Mouse (Mus musculus) stomach, embryonic 16.5 days (tissue): ENCODE measurements around the gene Slc44a3. TPM values are rescaled to one million over a fixed set of nuclear protein-coding genes. Genes with fewer than 3 reads are reported as not detected.

Experiments used
- ATAC-seq: fragments of 200-750 bp; cut with Nextera tagmentation; 2 replicates; pipeline ENCODE4 v1.8.0; 2017; ENCODE audit warnings: moderate number of reproducible peaks, moderate TSS enrichment; ENCODE audit not compliant: insufficient read depth, low FRiP score
- H3K27ac ChIP-seq: fragments of 300-500 bp; sonication (generic); 2 replicates; pipeline ENCODE4 v1.5.1; 2014; ENCODE audit warnings: low read length
- H3K27me3 ChIP-seq: fragments of 300-500 bp; sonication (generic); 2 replicates; pipeline ENCODE4 v1.6.1; 2014; ENCODE audit warnings: low read length, control low read depth, mixed read lengths; ENCODE audit not compliant: control insufficient read depth, insufficient read depth
- H3K36me3 ChIP-seq: fragments of 300-500 bp; sonication (generic); 2 replicates; pipeline ENCODE4 v1.6.1; 2014; ENCODE audit warnings: low read length; ENCODE audit not compliant: control insufficient read depth, insufficient read depth
- H3K4me1 ChIP-seq: fragments of 300-500 bp; sonication (generic); 2 replicates; pipeline ENCODE4 v1.6.1; 2014; ENCODE audit warnings: low read length, control low read depth, mixed read lengths; ENCODE audit not compliant: control insufficient read depth, insufficient read depth
- H3K4me2 ChIP-seq: fragments of 300-500 bp; sonication (generic); 2 replicates; pipeline ENCODE4 v1.6.1; 2014; ENCODE audit warnings: low read depth, low read length, mixed read lengths
- H3K4me3 ChIP-seq: fragments of 300-500 bp; sonication (generic); replicated peaks from 2 replicates; pipeline ENCODE4 v1.5.1; 2014; ENCODE audit warnings: mild to moderate bottlenecking, low read length
- H3K9ac ChIP-seq: fragments of 300-500 bp; sonication (generic); 2 replicates; pipeline ENCODE4 v1.6.1; 2014; ENCODE audit warnings: low read length
- H3K9me3 ChIP-seq: fragments of 300-500 bp; sonication (generic); replicated peaks from 2 replicates; pipeline ENCODE4 v1.6.1; 2016; ENCODE audit warnings: low read length, control low read depth; ENCODE audit not compliant: control insufficient read depth
- WGBS: fragments of 180-500 bp; shearing (Covaris S2); extraction: QIAGEN DNeasy Blood & Tissue Kit; methylation state at CpG from one replicate; pipeline ENCODE4 v1.1.7; 2014; 5-methylcytosine and 5-hydroxymethylcytosine counted together
- polyA plus RNA-seq: library from polyadenylated mRNA; unstranded; fragments of >200 nt; fragmentation: Nextera tagmentation; extraction: Ambion mirVana; gene quantifications from 2 replicates; pipeline ENCODE4 v1.2.1, GENCODE M21; 2015

The Slc44a3 gene
- polyA plus RNA-seq, 1 experiment from 2014 or later = 41.5 TPM

- Histone ChIP-seq H3K9ac (no peak overlapping the region), H3K9me3 (no peaks in the 10 kb centered on the region), H3K36me3 (no peaks in the 10 kb centered on the region), H3K4me1 (peaks cover 7% of the 10 kb centered on the region), H3K27me3 (no peaks in the 10 kb centered on the region), H3K27ac (no peak overlapping the region), H3K4me2 (no peak overlapping the region), H3K4me3 (no peak overlapping the region)
- ATAC-seq = no peak
- 56% methylated on average over 26 of the region's 26 CpGs for WGBS
Observed at GRCm38 (mm10) chr3:121480030-121480960, 51.9 kb downstream of the Slc44a3 start.

- Histone ChIP-seq H3K27me3 (no peaks in the 10 kb centered on the region), H3K4me3 (no peak overlapping the region), H3K36me3 (no peaks in the 10 kb centered on the region), H3K9ac (no peak overlapping the region), H3K27ac (no peak overlapping the region), H3K4me2 (no peak overlapping the region), H3K9me3 (no peaks in the 10 kb centered on the region), H3K4me1 (peaks cover 3% of the 10 kb centered on the region; the same call in 1 of the 2 replicates)
- no peak for ATAC-seq
- WGBS = 69% methylated on average over 3 of the region's 3 CpGs
Observed at GRCm38 (mm10) chr3:121474738-121475137, 57.5 kb downstream of the Slc44a3 start.

GRCm38 (mm10) chr3:121471703-121472102, 60.5 kb downstream of the Slc44a3 start:
- Histone ChIP-seq H3K4me1 (peaks cover 13% of the 10 kb centered on the region), H3K9me3 (no peaks in the 10 kb centered on the region), H3K27ac (no peak overlapping the region), H3K4me3 (no peak overlapping the region), H3K9ac (no peak overlapping the region), H3K36me3 (no peaks in the 10 kb centered on the region), H3K27me3 (no peaks in the 10 kb centered on the region), H3K4me2 (no peak overlapping the region)
- no peak for ATAC-seq
- 68% methylated on average over 11 of the region's 11 CpGs for WGBS

- 0 out of 2 replicates have a peak overlapping the region, but pooled peaks have one; percentile 9 for H3K4me3 ChIP-seq
- no peaks in the 10 kb centered on the region for H3K9me3 ChIP-seq
- H3K36me3 ChIP-seq = no peaks in the 10 kb centered on the region
- peak; percentile 66; the same call in 1 of the 2 replicates for ATAC-seq
- H3K4me1 ChIP-seq = peaks cover 13% of the 10 kb centered on the region
- no peaks in the 10 kb centered on the region for H3K27me3 ChIP-seq
- H3K4me2 ChIP-seq = peak overlapping the region; percentile 35
- WGBS = 4% methylated on average over 13 of the region's 13 CpGs
- H3K9ac ChIP-seq = peak overlapping the region; percentile 54
- H3K27ac ChIP-seq = peak overlapping the region; percentile 93
Observed at GRCm38 (mm10) chr3:121469185-121469975, 62.8 kb downstream of the Slc44a3 start.

- H3K4me3 ChIP-seq = no peak overlapping the region
- peak overlapping the region; percentile 93; the same call in 1 of the 2 replicates for H3K27ac ChIP-seq
- H3K9me3 ChIP-seq = no peaks in the 10 kb centered on the region
- no peaks in the 10 kb centered on the region for H3K36me3 ChIP-seq
- WGBS = 21% methylated on average over 1 of the region's 2 CpGs
- no peaks in the 10 kb centered on the region for H3K27me3 ChIP-seq
- no peak overlapping the region for H3K9ac ChIP-seq
- no peak for ATAC-seq
- H3K4me2 ChIP-seq = no peak overlapping the region
- H3K4me1 ChIP-seq = peaks cover 13% of the 10 kb centered on the region
Observed at GRCm38 (mm10) chr3:121468136-121468535, 64.1 kb downstream of the Slc44a3 start.

GRCm38 (mm10) chr3:121467094-121467552, 65.1 kb downstream of the Slc44a3 start:
- Histone ChIP-seq H3K4me3 (no peak overlapping the region), H3K4me2 (no peak overlapping the region), H3K4me1 (peaks cover 13% of the 10 kb centered on the region), H3K27ac (no peak overlapping the region), H3K36me3 (no peaks in the 10 kb centered on the region), H3K27me3 (no peaks in the 10 kb centered on the region), H3K9ac (no peak overlapping the region), H3K9me3 (no peaks in the 10 kb centered on the region)
- no peak for ATAC-seq
- 75% methylated on average over 10 of the region's 10 CpGs for WGBS

GRCm38 (mm10) chr3:121465795-121466194, 66.4 kb downstream of the Slc44a3 start:
- H3K9me3 ChIP-seq = no peaks in the 10 kb centered on the region
- no peak for ATAC-seq
- H3K4me1 ChIP-seq = peaks cover 13% of the 10 kb centered on the region
- H3K27me3 ChIP-seq = no peaks in the 10 kb centered on the region
- no peaks in the 10 kb centered on the region for H3K36me3 ChIP-seq
- H3K27ac ChIP-seq = no peak overlapping the region
- H3K4me3 ChIP-seq = no peak overlapping the region
- 76% methylated on average over 10 of the region's 10 CpGs for WGBS
- no peak overlapping the region for H3K9ac ChIP-seq
- H3K4me2 ChIP-seq = no peak overlapping the region

- Histone ChIP-seq H3K4me1 (peaks cover 15% of the 10 kb centered on the region), H3K36me3 (no peaks in the 10 kb centered on the region), H3K4me2 (no peak overlapping the region), H3K27me3 (no peaks in the 10 kb centered on the region), H3K9ac (no peak overlapping the region), H3K27ac (peak overlapping the region; percentile 57), H3K9me3 (no peaks in the 10 kb centered on the region), H3K4me3 (no peak overlapping the region)
- 65% methylated on average over 7 of the region's 7 CpGs for WGBS
- ATAC-seq = no peak
Observed at GRCm38 (mm10) chr3:121464733-121465305, 67.4 kb downstream of the Slc44a3 start.
